Mouse (Mus musculus): ENCODE results near the gene Ephb2. TPM values are rescaled to one million over a fixed set of nuclear protein-coding genes. Genes with fewer than 3 reads are reported as not detected.

The Ephb2 gene
- polyA plus RNA-seq, 1 experiment = 15.1 TPM

GRCm38 (mm10) chr4:136704551-136704950 lies 131.2 kb downstream of the Ephb2 start:
- no peak for TF ChIP-seq POLR2A (IDR thresholded peaks at IDR 0.05; ENCODE audit: insufficient read depth, low read length)
- no peak for TF ChIP-seq EP300 (IDR thresholded peaks at IDR 0.05; ENCODE audit: insufficient read depth, low read depth, low read length)
- TF ChIP-seq CTCF (IDR thresholded peaks at IDR 0.05; ENCODE audit: low read depth, low read length) = no peak
- Histone ChIP-seq H3K27ac (ENCODE audit: insufficient read depth, low read length) (no peak overlapping the region), H3K9ac (ENCODE audit: low read depth, poor library complexity, severe bottlenecking) (no peak overlapping the region), H3K4me1 (ENCODE audit: control insufficient read depth, insufficient read depth, low read length) (no peaks in the 10 kb centered on the region), H3K27me3 (ENCODE audit: control insufficient read depth, insufficient read depth, low read length, poor library complexity, severe bottlenecking) (no peaks in the 10 kb centered on the region), H3K4me3 (ENCODE audit: low read depth, low read length) (no peak overlapping the region), H3K9me3 (replicated peaks; ENCODE audit: control insufficient read depth, insufficient read depth, low read length, poor library complexity, severe bottlenecking) (no peaks in the 10 kb centered on the region), H3K36me3 (ENCODE audit: control insufficient read depth, insufficient read depth, low read length, poor library complexity, severe bottlenecking) (no peaks in the 10 kb centered on the region)

GRCm38 (mm10) chr4:136703351-136703750 lies 132.4 kb downstream of the Ephb2 start:
- TF ChIP-seq CTCF (IDR thresholded peaks at IDR 0.05; ENCODE audit: low read depth, low read length) (no peak), POLR2A (IDR thresholded peaks at IDR 0.05; ENCODE audit: insufficient read depth, low read length) (no peak), EP300 (IDR thresholded peaks at IDR 0.05; ENCODE audit: insufficient read depth, low read depth, low read length) (no peak)
- no peak overlapping the region for H3K4me3 ChIP-seq (ENCODE audit: low read depth, low read length)
- H3K9me3 ChIP-seq (replicated peaks; ENCODE audit: control insufficient read depth, insufficient read depth, low read length, poor library complexity, severe bottlenecking) = no peaks in the 10 kb centered on the region
- H3K4me1 ChIP-seq (ENCODE audit: control insufficient read depth, insufficient read depth, low read length) = no peaks in the 10 kb centered on the region
- H3K36me3 ChIP-seq (ENCODE audit: control insufficient read depth, insufficient read depth, low read length, poor library complexity, severe bottlenecking) = no peaks in the 10 kb centered on the region
- H3K27me3 ChIP-seq (ENCODE audit: control insufficient read depth, insufficient read depth, low read length, poor library complexity, severe bottlenecking) = no peaks in the 10 kb centered on the region
- H3K9ac ChIP-seq (ENCODE audit: low read depth, poor library complexity, severe bottlenecking) = no peak overlapping the region
- no peak overlapping the region for H3K27ac ChIP-seq (ENCODE audit: insufficient read depth, low read length)

- no peaks in the 10 kb centered on the region for H3K4me1 ChIP-seq (ENCODE audit: control insufficient read depth, insufficient read depth, low read length)
- H3K4me3 ChIP-seq (ENCODE audit: low read depth, low read length) = no peak overlapping the region
- H3K27me3 ChIP-seq (ENCODE audit: control insufficient read depth, insufficient read depth, low read length, poor library complexity, severe bottlenecking) = no peaks in the 10 kb centered on the region
Observed at GRCm38 (mm10) chr4:136702456-136702855, 133.3 kb downstream of the Ephb2 start.

GRCm38 (mm10) chr4:136701236-136701635 lies 134.6 kb downstream of the Ephb2 start:
- H3K9me3 ChIP-seq (replicated peaks; ENCODE audit: control insufficient read depth, insufficient read depth, low read length, poor library complexity, severe bottlenecking) = no peaks in the 10 kb centered on the region
- TF ChIP-seq EP300 (IDR thresholded peaks at IDR 0.05; ENCODE audit: insufficient read depth, low read depth, low read length) = no peak
- TF ChIP-seq CTCF (IDR thresholded peaks at IDR 0.05; ENCODE audit: low read depth, low read length) = no peak
- TF ChIP-seq POLR2A (IDR thresholded peaks at IDR 0.05; ENCODE audit: insufficient read depth, low read length) = no peak
- H3K36me3 ChIP-seq (ENCODE audit: control insufficient read depth, insufficient read depth, low read length, poor library complexity, severe bottlenecking) = no peaks in the 10 kb centered on the region
- H3K4me1 ChIP-seq (ENCODE audit: control insufficient read depth, insufficient read depth, low read length) = no peaks in the 10 kb centered on the region
- no peak overlapping the region for H3K4me3 ChIP-seq (ENCODE audit: low read depth, low read length)
- no peak overlapping the region for H3K9ac ChIP-seq (ENCODE audit: low read depth, poor library complexity, severe bottlenecking)
- no peak overlapping the region for H3K27ac ChIP-seq (ENCODE audit: insufficient read depth, low read length)
- H3K27me3 ChIP-seq (ENCODE audit: control insufficient read depth, insufficient read depth, low read length, poor library complexity, severe bottlenecking) = no peaks in the 10 kb centered on the region

More at GRCm38 (mm10) chr4:136702456-136702855, 133.3 kb downstream of the Ephb2 start:
- Histone ChIP-seq H3K36me3 (ENCODE audit: control insufficient read depth, insufficient read depth, low read length, poor library complexity, severe bottlenecking) (no peaks in the 10 kb centered on the region), H3K27ac (ENCODE audit: insufficient read depth, low read length) (no peak overlapping the region), H3K9ac (ENCODE audit: low read depth, poor library complexity, severe bottlenecking) (no peak overlapping the region), H3K9me3 (replicated peaks; ENCODE audit: control insufficient read depth, insufficient read depth, low read length, poor library complexity, severe bottlenecking) (no peaks in the 10 kb centered on the region)
- no peak for TF ChIP-seq EP300 (IDR thresholded peaks at IDR 0.05; ENCODE audit: insufficient read depth, low read depth, low read length)
- no peak for TF ChIP-seq POLR2A (IDR thresholded peaks at IDR 0.05; ENCODE audit: insufficient read depth, low read length)
- no peak for TF ChIP-seq CTCF (IDR thresholded peaks at IDR 0.05; ENCODE audit: low read depth, low read length)

GRCm38 (mm10) chr4:136699084-136699450 lies 136.7 kb downstream of the Ephb2 start:
- no peaks in the 10 kb centered on the region for H3K4me1 ChIP-seq (ENCODE audit: control insufficient read depth, insufficient read depth, low read length)
- no peak overlapping the region for H3K27ac ChIP-seq (ENCODE audit: insufficient read depth, low read length)
- H3K27me3 ChIP-seq (ENCODE audit: control insufficient read depth, insufficient read depth, low read length, poor library complexity, severe bottlenecking) = no peaks in the 10 kb centered on the region
- no peaks in the 10 kb centered on the region for H3K36me3 ChIP-seq (ENCODE audit: control insufficient read depth, insufficient read depth, low read length, poor library complexity, severe bottlenecking)
- H3K9me3 ChIP-seq (replicated peaks; ENCODE audit: control insufficient read depth, insufficient read depth, low read length, poor library complexity, severe bottlenecking) = no peaks in the 10 kb centered on the region
- TF ChIP-seq POLR2A (IDR thresholded peaks at IDR 0.05; ENCODE audit: insufficient read depth, low read length) = no peak
- TF ChIP-seq EP300 (IDR thresholded peaks at IDR 0.05; ENCODE audit: insufficient read depth, low read depth, low read length) = no peak
- TF ChIP-seq CTCF (IDR thresholded peaks at IDR 0.05; ENCODE audit: low read depth, low read length) = no peak
- no peak overlapping the region for H3K9ac ChIP-seq (ENCODE audit: low read depth, poor library complexity, severe bottlenecking)
- no peak overlapping the region for H3K4me3 ChIP-seq (ENCODE audit: low read depth, low read length)

- Histone ChIP-seq H3K36me3 (ENCODE audit: control insufficient read depth, insufficient read depth, low read length, poor library complexity, severe bottlenecking) (no peaks in the 10 kb centered on the region), H3K4me1 (ENCODE audit: control insufficient read depth, insufficient read depth, low read length) (no peaks in the 10 kb centered on the region), H3K27me3 (ENCODE audit: control insufficient read depth, insufficient read depth, low read length, poor library complexity, severe bottlenecking) (no peaks in the 10 kb centered on the region), H3K9ac (ENCODE audit: low read depth, poor library complexity, severe bottlenecking) (no peak overlapping the region), H3K9me3 (replicated peaks; ENCODE audit: control insufficient read depth, insufficient read depth, low read length, poor library complexity, severe bottlenecking) (no peaks in the 10 kb centered on the region), H3K27ac (ENCODE audit: insufficient read depth, low read length) (no peak overlapping the region), H3K4me3 (ENCODE audit: low read depth, low read length) (no peak overlapping the region)
- TF ChIP-seq POLR2A (IDR thresholded peaks at IDR 0.05; ENCODE audit: insufficient read depth, low read length) = no peak
- no peak for TF ChIP-seq CTCF (IDR thresholded peaks at IDR 0.05; ENCODE audit: low read depth, low read length)
- TF ChIP-seq EP300 (IDR thresholded peaks at IDR 0.05; ENCODE audit: insufficient read depth, low read depth, low read length) = no peak
Observed at GRCm38 (mm10) chr4:136698404-136699083, 137.2 kb downstream of the Ephb2 start.
